Mouse (Mus musculus): ENCODE measurements around the gene Trim2. TPM values are rescaled to one million over a fixed set of nuclear protein-coding genes. Genes with fewer than 3 reads are reported as not detected.

Gene Trim2
- polyA plus RNA-seq, 1 experiment from 2014 or later, result 137 TPM

DNA sequence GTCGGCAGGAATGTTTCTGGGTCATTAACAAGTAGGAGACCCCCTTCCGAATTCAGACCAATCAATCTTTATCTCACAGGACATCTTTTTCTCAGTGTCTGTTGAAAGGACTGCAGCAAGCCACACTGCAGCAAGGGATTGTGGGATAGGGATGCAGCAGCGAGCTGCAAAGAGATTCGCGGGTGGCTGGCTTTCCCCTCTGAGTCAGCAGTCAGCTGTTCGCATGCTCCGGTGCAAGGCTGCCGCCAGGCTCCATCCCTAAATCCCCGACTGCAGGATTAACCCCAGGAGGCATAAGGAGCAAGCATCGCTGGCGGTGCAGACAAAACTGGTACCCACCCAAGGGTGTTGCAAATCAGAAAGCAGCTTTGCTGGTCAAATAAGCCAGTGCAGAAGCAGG lies 85.9 kb downstream of the Trim2 start:
- H3K4me3 ChIP-seq, result peak overlapping the region; percentile 68
- 0% methylated on average over 11 of the region's 11 CpGs for WGBS
- peak overlapping the region; percentile 96 for H3K27ac ChIP-seq
- peaks cover 44% of the 10 kb centered on the region for H3K4me1 ChIP-seq (replicated peaks)
- peak overlapping the region; percentile 84 for H3K4me2 ChIP-seq
- no peaks in the 10 kb centered on the region for H3K27me3 ChIP-seq
- ATAC-seq (ENCODE audit: low FRiP score), result peak; percentile 82
- H3K36me3 ChIP-seq, result no peaks in the 10 kb centered on the region
- H3K9ac ChIP-seq, result peak overlapping the region; percentile 86
- no peaks in the 10 kb centered on the region for H3K9me3 ChIP-seq

DNA sequence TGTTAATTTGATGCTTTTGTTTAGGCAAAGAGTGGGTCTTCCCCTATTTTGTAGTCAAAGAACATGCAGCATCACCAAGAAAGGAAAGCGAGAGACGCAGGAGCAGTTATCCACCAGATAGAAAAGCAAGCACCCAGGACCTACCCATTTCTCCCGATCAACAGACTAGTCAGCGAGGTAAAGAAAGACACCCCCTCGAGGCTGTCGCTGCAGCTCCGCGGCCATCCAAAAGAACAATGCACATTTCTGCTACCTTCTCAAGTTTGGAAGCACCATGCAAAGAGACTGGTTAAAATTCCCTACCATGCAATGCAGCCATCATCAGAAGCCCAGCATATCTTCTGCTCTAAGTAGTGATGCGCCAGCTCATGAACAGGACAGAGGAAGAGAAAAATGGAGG lies 86.4 kb downstream of the Trim2 start:
- H3K27ac ChIP-seq, result peak overlapping the region; percentile 96
- no peaks in the 10 kb centered on the region for H3K9me3 ChIP-seq
- H3K27me3 ChIP-seq, result no peaks in the 10 kb centered on the region
- H3K36me3 ChIP-seq, result no peaks in the 10 kb centered on the region
- H3K4me3 ChIP-seq, result peak overlapping the region; percentile 68
- peak; percentile 30 for ATAC-seq (ENCODE audit: low FRiP score)
- peak overlapping the region; percentile 86 for H3K9ac ChIP-seq
- 0% methylated on average over 9 of the region's 9 CpGs for WGBS
- H3K4me1 ChIP-seq (replicated peaks), result peaks cover 48% of the 10 kb centered on the region
- H3K4me2 ChIP-seq, result peak overlapping the region; percentile 84

DNA sequence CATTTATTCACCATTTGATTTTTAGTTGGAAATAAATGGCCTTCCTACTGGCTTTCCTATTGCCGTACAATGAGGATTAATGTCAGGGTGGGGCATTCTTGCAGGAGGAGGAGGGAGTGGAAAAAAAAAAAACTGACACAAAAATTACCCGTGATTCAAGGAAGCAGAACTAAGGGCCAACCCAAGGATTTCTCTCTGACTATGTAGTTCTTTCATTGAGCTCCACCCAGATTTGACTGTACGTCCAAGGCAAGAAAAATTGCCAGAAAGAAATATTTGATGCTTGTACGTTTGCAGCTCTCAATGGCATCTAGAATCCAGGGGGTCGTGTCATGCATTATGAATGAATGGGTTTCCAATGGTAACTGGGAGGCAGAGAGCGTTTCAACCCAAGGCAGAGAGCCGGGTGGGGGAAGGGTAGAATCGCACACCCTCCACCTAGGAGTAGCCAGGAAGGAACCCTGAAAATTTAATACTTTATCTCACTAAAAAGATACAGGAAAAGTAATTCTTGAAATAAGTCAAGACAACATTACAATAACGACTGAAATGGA lies 86.9 kb downstream of the Trim2 start:
- Histone ChIP-seq H3K4me3 (peak overlapping the region; percentile 68), H3K36me3 (no peaks in the 10 kb centered on the region), H3K9ac (peak overlapping the region; percentile 86), H3K4me2 (peak overlapping the region; percentile 84), H3K9me3 (no peaks in the 10 kb centered on the region), H3K27ac (peak overlapping the region; percentile 96), H3K4me1 (replicated peaks) (peaks cover 53% of the 10 kb centered on the region), H3K27me3 (no peaks in the 10 kb centered on the region)
- 1% methylated on average over 9 of the region's 9 CpGs for WGBS
- ATAC-seq (ENCODE audit: low FRiP score), result peak; percentile 71

DNA sequence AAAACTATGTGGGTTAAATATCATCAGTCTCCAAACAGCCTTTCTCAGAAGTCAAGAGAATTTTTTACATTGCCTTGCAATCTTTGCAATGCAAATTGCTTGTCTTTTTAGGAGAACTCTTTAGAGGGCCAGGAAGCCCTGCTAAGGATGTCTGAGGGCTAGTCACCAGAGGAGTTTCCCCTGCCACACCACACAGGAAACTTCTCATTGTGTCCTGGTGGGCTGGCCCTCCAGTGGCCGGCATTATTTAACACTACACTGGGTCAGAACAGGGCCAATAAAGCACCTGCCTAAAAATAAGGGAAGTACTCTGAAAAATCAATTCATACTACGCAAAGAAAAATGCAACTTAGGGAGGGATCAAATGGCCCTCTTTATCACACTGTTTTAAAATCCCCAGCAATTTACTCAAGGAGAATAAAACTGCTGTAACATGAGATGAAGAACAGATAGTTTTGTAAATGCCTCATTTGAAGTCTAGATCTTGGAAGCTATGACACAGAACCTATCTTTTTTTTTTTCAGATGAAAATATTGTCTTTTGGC lies 87.4 kb downstream of the Trim2 start:
- no peak for ATAC-seq (ENCODE audit: low FRiP score)
- Histone ChIP-seq H3K4me1 (replicated peaks) (peaks cover 59% of the 10 kb centered on the region), H3K27me3 (no peaks in the 10 kb centered on the region), H3K9me3 (no peaks in the 10 kb centered on the region), H3K36me3 (no peaks in the 10 kb centered on the region), H3K4me2 (peak overlapping the region; percentile 84), H3K4me3 (peak overlapping the region; percentile 68), H3K27ac (peak overlapping the region; percentile 96), H3K9ac (peak overlapping the region; percentile 86)
- 8% methylated on average over 2 of the region's 2 CpGs for WGBS

DNA sequence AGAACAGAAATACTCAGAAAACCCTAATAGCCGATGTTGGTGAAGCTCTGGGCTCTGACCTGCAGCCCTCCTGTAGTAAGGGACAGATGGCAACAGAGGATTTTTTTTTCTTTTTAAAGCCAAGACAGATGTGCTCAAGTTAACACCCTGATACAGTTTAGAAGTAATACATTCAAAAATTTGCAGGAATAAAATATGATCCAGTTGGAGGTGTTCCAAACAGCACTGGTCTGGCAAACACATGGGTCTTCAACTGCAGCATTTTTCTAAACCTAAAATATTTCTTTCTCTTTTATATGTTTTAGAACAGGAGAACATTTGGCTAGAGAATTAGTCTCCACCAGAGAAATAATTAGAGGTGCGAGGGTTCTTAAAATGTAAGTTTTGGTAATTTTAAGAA lies 88.2 kb downstream of the Trim2 start:
- peak overlapping the region; percentile 86 for H3K9ac ChIP-seq
- 0 out of 2 replicates have a peak overlapping the region, but pooled peaks have one; percentile 96 for H3K27ac ChIP-seq
- 49% methylated on average over 2 of the region's 2 CpGs for WGBS
- H3K27me3 ChIP-seq, result no peaks in the 10 kb centered on the region
- H3K4me2 ChIP-seq, result peak overlapping the region; percentile 84
- H3K36me3 ChIP-seq, result no peaks in the 10 kb centered on the region
- no peak for ATAC-seq (ENCODE audit: low FRiP score)
- peak overlapping the region; percentile 68 for H3K4me3 ChIP-seq
- H3K4me1 ChIP-seq (replicated peaks), result peaks cover 63% of the 10 kb centered on the region
- H3K9me3 ChIP-seq, result no peaks in the 10 kb centered on the region

DNA sequence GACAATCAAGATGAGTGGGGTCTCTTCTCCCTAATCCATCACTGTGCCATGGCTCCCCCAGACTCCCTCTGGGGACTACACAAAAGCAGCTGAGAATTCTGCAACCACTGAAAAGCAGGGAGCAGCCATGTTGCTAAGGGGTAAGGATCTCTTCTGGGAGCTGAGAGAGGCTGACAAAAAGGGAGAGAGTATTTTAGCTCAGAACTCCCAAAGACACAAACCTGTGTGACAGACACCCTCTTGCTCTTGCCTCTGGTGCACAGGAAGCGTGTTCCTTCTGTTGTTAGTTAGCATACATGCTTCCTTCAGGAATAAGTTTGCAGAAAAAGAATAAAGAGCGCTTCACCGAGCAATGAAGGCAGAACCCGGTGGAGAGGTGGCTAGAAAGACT lies 88.7 kb downstream of the Trim2 start:
- H3K9ac ChIP-seq, result peak overlapping the region; percentile 86
- no peaks in the 10 kb centered on the region for H3K9me3 ChIP-seq
- H3K27ac ChIP-seq, result peak overlapping the region; percentile 49
- H3K4me3 ChIP-seq, result peak overlapping the region; percentile 68
- peak overlapping the region; percentile 84 for H3K4me2 ChIP-seq
- no peak for ATAC-seq (ENCODE audit: low FRiP score)
- no peaks in the 10 kb centered on the region for H3K27me3 ChIP-seq
- H3K4me1 ChIP-seq (replicated peaks), result peaks cover 66% of the 10 kb centered on the region
- 17% methylated on average over 4 of the region's 4 CpGs for WGBS
- no peaks in the 10 kb centered on the region for H3K36me3 ChIP-seq

DNA sequence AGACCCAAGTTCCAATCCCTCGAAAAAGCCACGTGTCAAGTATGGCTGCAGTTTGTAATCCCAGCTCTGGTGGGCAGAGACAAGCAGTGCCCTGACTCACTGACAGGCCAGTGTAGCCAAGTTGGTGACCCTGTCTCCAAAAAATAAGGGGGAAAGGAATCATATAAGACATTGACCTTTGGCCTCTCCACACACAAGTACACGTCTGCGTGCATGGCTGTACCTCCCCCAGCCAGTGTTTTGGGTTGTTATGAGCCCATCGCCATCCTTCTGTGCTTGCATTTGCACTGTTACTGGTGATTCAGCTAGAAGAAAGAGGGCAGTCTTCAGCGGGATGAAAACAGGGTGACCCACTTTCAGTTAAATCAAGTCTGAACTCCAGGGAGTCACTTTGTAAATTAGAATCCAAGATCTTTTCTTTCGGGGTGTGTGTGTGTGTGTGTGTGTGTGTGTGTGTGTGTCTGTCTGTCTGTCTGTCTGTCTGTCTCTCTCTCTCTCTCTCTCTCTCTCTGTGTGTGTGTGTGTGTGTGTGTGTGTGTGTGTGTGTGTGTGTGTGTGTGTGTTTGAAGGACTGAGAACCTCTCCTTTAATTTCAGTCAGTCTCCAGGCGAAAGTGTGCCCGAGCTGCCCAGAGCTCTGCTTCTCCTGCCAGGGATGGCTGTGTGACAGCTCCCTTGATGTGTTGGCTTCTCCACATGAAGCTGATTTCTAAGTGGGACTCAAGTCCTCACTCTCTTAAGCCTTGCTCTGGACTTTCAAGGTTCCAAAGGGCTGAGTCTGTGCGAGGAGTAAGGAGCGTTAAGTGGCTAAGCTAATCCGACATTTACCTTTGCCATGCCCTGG lies 89.3 kb downstream of the Trim2 start:
- H3K4me1 ChIP-seq (replicated peaks), result peaks cover 71% of the 10 kb centered on the region
- no peaks in the 10 kb centered on the region for H3K27me3 ChIP-seq
- no peaks in the 10 kb centered on the region for H3K36me3 ChIP-seq
- peak overlapping the region; percentile 68 for H3K4me3 ChIP-seq
- no peaks in the 10 kb centered on the region for H3K9me3 ChIP-seq
- H3K27ac ChIP-seq, result peak overlapping the region; percentile 49
- H3K9ac ChIP-seq, result peak overlapping the region; percentile 86
- H3K4me2 ChIP-seq, result peak overlapping the region; percentile 84
- WGBS, result 45% methylated on average over 12 of the region's 12 CpGs
- ATAC-seq (ENCODE audit: low FRiP score), result no peak

DNA sequence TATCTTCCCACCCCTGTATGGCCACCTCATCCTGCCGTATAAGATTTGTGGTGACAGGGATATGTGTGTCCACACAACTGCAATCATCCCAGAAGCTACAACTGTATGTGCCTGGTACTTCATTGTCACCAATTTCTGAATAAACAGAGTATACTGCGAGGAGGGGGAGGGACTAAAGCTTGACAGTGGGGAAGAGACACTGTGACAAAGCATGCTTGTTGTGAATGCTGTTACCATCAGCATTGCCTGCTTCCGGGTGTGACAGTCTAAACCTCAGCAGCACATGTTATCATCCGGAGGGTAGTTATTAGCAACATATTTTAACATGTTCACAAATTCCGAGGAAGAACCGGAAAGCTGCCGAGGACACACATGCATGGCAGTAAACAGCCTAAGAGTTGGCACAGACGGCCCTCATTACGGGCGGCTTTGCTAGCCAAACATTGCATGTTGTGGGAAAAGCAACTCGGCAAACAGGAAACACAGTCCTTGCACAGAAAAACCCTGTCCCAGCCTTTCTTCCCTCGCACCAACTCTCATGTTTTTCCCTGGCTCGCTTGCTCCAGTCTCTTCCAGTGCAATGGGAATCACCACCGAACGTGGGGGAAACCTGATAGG lies 90.8 kb downstream of the Trim2 start:
- Histone ChIP-seq H3K4me1 (replicated peaks) (peaks cover 72% of the 10 kb centered on the region), H3K9ac (peak overlapping the region; percentile 60), H3K9me3 (no peaks in the 10 kb centered on the region), H3K36me3 (no peaks in the 10 kb centered on the region), H3K27me3 (no peaks in the 10 kb centered on the region), H3K4me2 (peak overlapping the region; percentile 45), H3K4me3 (peak overlapping the region; percentile 15), H3K27ac (peak overlapping the region; percentile 69)
- WGBS, result 73% methylated on average over 15 of the region's 15 CpGs
- ATAC-seq (ENCODE audit: low FRiP score), result no peak

DNA sequence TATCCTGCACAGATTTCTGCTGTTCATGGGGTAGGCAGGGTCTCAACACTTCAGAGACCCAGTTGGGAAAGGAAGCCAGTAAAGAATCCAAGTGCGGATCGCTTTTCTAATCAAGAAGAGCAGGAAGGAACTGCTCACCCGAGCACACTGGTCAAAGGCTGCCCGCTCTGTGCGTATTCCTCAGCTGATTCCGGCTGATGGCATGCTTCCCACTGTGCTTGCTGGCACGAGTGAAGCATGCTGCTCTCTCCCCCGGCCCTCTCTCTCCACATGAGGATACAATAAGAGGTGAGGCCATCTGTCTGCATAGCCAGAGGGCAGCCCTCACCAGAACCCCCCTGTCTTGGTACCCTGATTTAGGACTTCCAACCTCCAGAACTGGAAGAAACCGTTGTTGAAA lies 91.4 kb downstream of the Trim2 start:
- H3K9ac ChIP-seq, result peak overlapping the region; percentile 60
- ATAC-seq (ENCODE audit: low FRiP score), result no peak
- peak overlapping the region; percentile 45 for H3K4me2 ChIP-seq

DNA sequence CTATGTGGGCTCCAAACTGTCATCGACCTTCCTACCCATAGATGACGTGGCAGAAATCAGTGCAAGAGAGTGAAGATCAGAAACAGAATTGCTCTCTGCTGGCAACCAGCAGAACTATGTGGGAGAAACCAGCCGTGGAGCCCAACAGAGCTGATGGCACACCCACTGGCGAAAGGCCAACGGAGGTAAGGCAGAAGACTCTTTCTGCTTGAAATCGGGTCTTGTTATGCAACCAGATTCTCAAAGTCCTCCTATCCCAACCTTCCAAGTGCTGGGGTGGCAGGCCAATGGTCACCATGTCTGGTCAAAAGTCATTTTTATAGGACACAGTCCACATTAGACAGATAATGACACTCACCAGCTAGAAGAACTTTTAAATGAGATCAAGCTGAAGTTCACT lies 92.2 kb downstream of the Trim2 start:
- H3K4me1 ChIP-seq (replicated peaks), result peaks cover 84% of the 10 kb centered on the region
- no peak for ATAC-seq (ENCODE audit: low FRiP score)
- no peak overlapping the region for H3K4me3 ChIP-seq
- H3K36me3 ChIP-seq, result peaks cover 7% of the 10 kb centered on the region
- peak overlapping the region; percentile 60; the same call in 1 of the 2 replicates for H3K9ac ChIP-seq
- peak overlapping the region; percentile 45 for H3K4me2 ChIP-seq
- no peaks in the 10 kb centered on the region for H3K9me3 ChIP-seq
- WGBS, result 81% methylated on average over 6 of the region's 6 CpGs
- peak overlapping the region; percentile 69; the same call in 1 of the 2 replicates for H3K27ac ChIP-seq
- H3K27me3 ChIP-seq, result no peaks in the 10 kb centered on the region

More for the DNA sequence above, 91.4 kb downstream of the Trim2 start:
- no peaks in the 10 kb centered on the region for H3K36me3 ChIP-seq
- no peaks in the 10 kb centered on the region for H3K9me3 ChIP-seq
- H3K4me3 ChIP-seq, result peak overlapping the region; percentile 15
- H3K27me3 ChIP-seq, result no peaks in the 10 kb centered on the region
- 35% methylated on average over 9 of the region's 9 CpGs for WGBS
- H3K4me1 ChIP-seq (replicated peaks), result peaks cover 76% of the 10 kb centered on the region
- H3K27ac ChIP-seq, result peak overlapping the region; percentile 69

DNA sequence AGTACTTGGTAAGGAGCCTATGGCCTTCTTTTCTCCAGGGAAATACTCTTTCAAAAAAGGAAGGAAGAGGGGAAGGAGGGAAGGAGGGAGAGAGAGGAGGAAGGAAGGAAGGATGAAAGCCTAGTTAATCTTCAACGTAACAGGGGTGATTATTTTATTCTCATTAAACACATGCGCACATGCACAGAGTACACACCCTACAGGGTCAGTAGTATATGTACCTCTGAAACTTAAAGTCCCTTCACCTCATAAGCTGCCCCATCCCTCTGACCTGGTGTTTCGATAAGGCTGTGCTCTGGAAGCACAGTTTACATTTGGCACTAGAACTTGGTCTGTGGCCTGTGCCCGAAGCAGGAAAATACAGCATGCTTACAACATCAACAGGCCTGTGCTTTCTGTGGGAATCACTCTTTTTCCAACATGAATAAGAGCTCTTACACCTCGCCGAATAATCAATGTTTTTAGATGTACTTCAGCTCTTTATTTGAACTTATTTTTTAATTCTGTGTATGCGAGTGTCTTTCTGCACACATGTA lies 95.3 kb downstream of the Trim2 start:
- Histone ChIP-seq H3K9me3 (no peaks in the 10 kb centered on the region), H3K4me2 (no peak overlapping the region), H3K4me1 (replicated peaks) (peaks cover 60% of the 10 kb centered on the region), H3K36me3 (peaks cover 36% of the 10 kb centered on the region), H3K27ac (no peak overlapping the region), H3K4me3 (no peak overlapping the region), H3K9ac (no peak overlapping the region), H3K27me3 (no peaks in the 10 kb centered on the region)
- 87% methylated on average over 7 of the region's 7 CpGs for WGBS
- ATAC-seq (ENCODE audit: low FRiP score), result no peak

Data from hindbrain, embryonic 13.5 days (tissue).